Mouse (Mus musculus): ENCODE measurements at regions not wholly inside any gene's neighbourhood (a gene's known extent, or its start where the extent isn't known, plus 50 kb on each side); places are given as distances from the start of the nearest gene placed in this dataset.
A peak's percentile ranks its signal among the peaks of the same experiment; 100 is the strongest.

GRCm38 (mm10) chr3:149167997-149168396 is 177.6 kb upstream of the Adgrl2 start:
- Histone ChIP-seq H3K9me3 (ENCODE audit: control insufficient read depth) (no peaks in the 10 kb centered on the region), H3K4me3 (ENCODE audit: low read depth, low read length) (no peak overlapping the region), H3K36me3 (ENCODE audit: control insufficient read depth, insufficient read depth) (no peaks in the 10 kb centered on the region), H3K4me2 (replicated peaks; ENCODE audit: low read depth) (no peak overlapping the region), H3K9ac (ENCODE audit: low read depth, low read length) (no peak overlapping the region), H3K4me1 (replicated peaks; ENCODE audit: control insufficient read depth, insufficient read depth, low read length) (no peaks in the 10 kb centered on the region), H3K27ac (ENCODE audit: low read depth, low read length) (no peak overlapping the region), H3K27me3 (replicated peaks; ENCODE audit: control insufficient read depth, insufficient read depth, low read length) (no peaks in the 10 kb centered on the region)
- peak; percentile 26; the same call in 1 of the 2 replicates for ATAC-seq
- TF ChIP-seq CTCF (IDR thresholded peaks at IDR 0.05; ENCODE audit: low read depth), result no peak
- 44% methylated on average over 3 of the region's 3 CpGs for WGBS

DNA sequence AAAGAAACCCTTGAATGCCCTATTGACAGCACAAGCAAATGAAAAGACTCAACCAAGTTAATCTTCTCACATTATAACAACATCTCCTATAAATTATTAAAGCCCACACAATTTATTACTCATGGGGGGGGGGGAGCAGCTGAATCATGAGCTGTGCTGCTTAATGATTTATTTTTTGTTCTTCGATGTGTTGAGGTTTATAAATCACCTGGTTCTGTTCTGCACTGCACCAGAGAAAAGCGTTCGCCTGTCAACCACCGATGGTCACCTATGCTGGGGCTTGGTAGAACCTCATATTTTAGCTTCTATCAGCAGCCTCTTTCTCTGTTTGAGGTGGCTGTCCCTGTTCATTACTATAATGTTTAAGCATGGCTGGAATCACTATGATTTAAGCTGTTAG is 174.4 kb upstream of the Adgrl2 start:
- no peak for TF ChIP-seq CTCF (IDR thresholded peaks at IDR 0.05; ENCODE audit: low read depth)
- Histone ChIP-seq H3K9ac (ENCODE audit: low read depth, low read length) (no peak overlapping the region), H3K4me1 (replicated peaks; ENCODE audit: control insufficient read depth, insufficient read depth, low read length) (no peaks in the 10 kb centered on the region), H3K36me3 (ENCODE audit: control insufficient read depth, insufficient read depth) (no peaks in the 10 kb centered on the region), H3K4me3 (ENCODE audit: low read depth, low read length) (no peak overlapping the region), H3K27me3 (replicated peaks; ENCODE audit: control insufficient read depth, insufficient read depth, low read length) (no peaks in the 10 kb centered on the region), H3K4me2 (replicated peaks; ENCODE audit: low read depth) (no peak overlapping the region), H3K9me3 (ENCODE audit: control insufficient read depth) (no peaks in the 10 kb centered on the region), H3K27ac (ENCODE audit: low read depth, low read length) (no peak overlapping the region)
- 73% methylated on average over 4 of the region's 4 CpGs for WGBS
- ATAC-seq, result no peak

DNA sequence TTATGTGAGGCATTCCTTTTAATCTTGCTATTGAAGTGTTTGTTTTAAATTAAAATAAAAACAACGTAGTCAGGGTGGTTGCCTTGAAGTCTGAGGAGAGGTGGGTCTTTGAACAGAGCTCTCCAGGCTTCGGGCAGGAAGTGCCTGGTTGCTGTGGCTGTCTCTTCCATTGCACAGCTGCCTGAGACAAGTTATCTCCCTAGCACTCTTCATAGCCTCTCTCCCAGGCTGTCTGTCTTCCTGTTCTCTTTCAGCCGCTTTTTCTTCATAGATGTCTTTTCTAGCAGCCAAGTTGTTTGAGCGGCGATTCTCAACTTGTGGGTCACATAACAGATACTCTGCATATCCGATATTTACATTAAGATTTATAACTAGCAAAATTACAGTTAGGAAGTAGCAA is 173.2 kb upstream of the Adgrl2 start:
- Histone ChIP-seq H3K4me1 (replicated peaks; ENCODE audit: control insufficient read depth, insufficient read depth, low read length) (no peaks in the 10 kb centered on the region), H3K27ac (ENCODE audit: low read depth, low read length) (no peak overlapping the region), H3K4me2 (replicated peaks; ENCODE audit: low read depth) (no peak overlapping the region), H3K36me3 (ENCODE audit: control insufficient read depth, insufficient read depth) (no peaks in the 10 kb centered on the region), H3K9ac (ENCODE audit: low read depth, low read length) (no peak overlapping the region), H3K9me3 (ENCODE audit: control insufficient read depth) (no peaks in the 10 kb centered on the region), H3K27me3 (replicated peaks; ENCODE audit: control insufficient read depth, insufficient read depth, low read length) (no peaks in the 10 kb centered on the region), H3K4me3 (ENCODE audit: low read depth, low read length) (no peak overlapping the region)
- 71% methylated on average over 6 of the region's 6 CpGs for WGBS
- no peak for ATAC-seq
- no peak for TF ChIP-seq CTCF (IDR thresholded peaks at IDR 0.05; ENCODE audit: low read depth)

DNA sequence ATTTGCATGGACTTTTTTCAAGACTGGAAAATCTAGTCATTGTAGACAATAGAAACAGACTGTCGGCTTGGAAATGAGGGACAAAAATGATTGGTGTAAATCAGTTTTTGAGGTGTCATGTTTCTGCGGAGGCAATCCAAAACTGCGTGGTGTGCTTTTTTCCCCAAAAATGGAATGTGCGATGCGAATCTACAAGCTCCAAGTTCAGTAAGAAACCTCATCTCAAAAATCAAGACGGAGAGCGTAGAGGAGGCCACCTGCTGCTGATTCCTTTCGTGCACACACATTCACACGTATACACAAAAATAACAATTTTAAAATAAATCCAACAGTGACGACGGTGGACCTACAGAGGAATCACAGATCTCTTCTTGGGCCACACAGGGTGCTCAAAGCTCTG is 170.5 kb upstream of the Adgrl2 start:
- 91% methylated on average over 11 of the region's 11 CpGs for WGBS
- no peak overlapping the region for H3K27ac ChIP-seq (ENCODE audit: low read depth, low read length)
- peaks cover 3% of the 10 kb centered on the region; the same call in 1 of the 2 replicates for H3K4me1 ChIP-seq (replicated peaks; ENCODE audit: control insufficient read depth, insufficient read depth, low read length)
- H3K9me3 ChIP-seq (ENCODE audit: control insufficient read depth), result no peaks in the 10 kb centered on the region
- H3K36me3 ChIP-seq (ENCODE audit: control insufficient read depth, insufficient read depth), result no peaks in the 10 kb centered on the region
- no peak overlapping the region for H3K9ac ChIP-seq (ENCODE audit: low read depth, low read length)
- no peak for ATAC-seq
- H3K4me3 ChIP-seq (ENCODE audit: low read depth, low read length), result no peak overlapping the region
- H3K4me2 ChIP-seq (replicated peaks; ENCODE audit: low read depth), result no peak overlapping the region
- H3K27me3 ChIP-seq (replicated peaks; ENCODE audit: control insufficient read depth, insufficient read depth, low read length), result no peaks in the 10 kb centered on the region
- no peak for TF ChIP-seq CTCF (IDR thresholded peaks at IDR 0.05; ENCODE audit: low read depth)

GRCm38 (mm10) chr3:149157381-149157780 is 167.0 kb upstream of the Adgrl2 start:
- Histone ChIP-seq H3K9me3 (ENCODE audit: control insufficient read depth) (no peaks in the 10 kb centered on the region), H3K27ac (ENCODE audit: low read depth, low read length) (no peak overlapping the region), H3K4me3 (ENCODE audit: low read depth, low read length) (no peak overlapping the region), H3K9ac (ENCODE audit: low read depth, low read length) (no peak overlapping the region), H3K27me3 (replicated peaks; ENCODE audit: control insufficient read depth, insufficient read depth, low read length) (no peaks in the 10 kb centered on the region), H3K4me1 (replicated peaks; ENCODE audit: control insufficient read depth, insufficient read depth, low read length) (peaks cover 3% of the 10 kb centered on the region; the same call in 1 of the 2 replicates), H3K4me2 (replicated peaks; ENCODE audit: low read depth) (no peak overlapping the region), H3K36me3 (ENCODE audit: control insufficient read depth, insufficient read depth) (no peaks in the 10 kb centered on the region)
- ATAC-seq, result no peak
- no peak for TF ChIP-seq CTCF (IDR thresholded peaks at IDR 0.05; ENCODE audit: low read depth)
- WGBS, result 51% methylated on average over 8 of the region's 8 CpGs

DNA sequence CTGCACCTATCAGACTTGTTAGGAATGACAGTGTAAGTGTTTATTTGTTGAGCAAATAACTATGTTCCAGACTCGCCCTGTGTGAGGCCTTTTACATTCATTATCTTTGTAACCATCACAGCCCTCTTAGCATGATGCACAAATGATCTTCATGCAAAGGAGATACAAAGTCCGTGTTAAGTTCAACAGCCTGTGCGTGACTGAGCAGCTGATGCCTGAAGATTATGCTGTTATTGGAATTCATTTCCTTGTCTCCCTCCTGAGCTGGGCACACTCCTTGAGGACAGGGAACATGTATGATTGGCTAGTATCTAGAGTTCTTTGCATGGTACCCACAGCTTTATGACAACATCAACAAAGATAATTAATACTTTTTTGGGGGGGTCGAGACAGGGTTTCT is 162.0 kb upstream of the Adgrl2 start:
- Histone ChIP-seq H3K9ac (ENCODE audit: low read depth, low read length) (no peak overlapping the region), H3K36me3 (ENCODE audit: control insufficient read depth, insufficient read depth) (no peaks in the 10 kb centered on the region), H3K27me3 (replicated peaks; ENCODE audit: control insufficient read depth, insufficient read depth, low read length) (no peaks in the 10 kb centered on the region), H3K4me2 (replicated peaks; ENCODE audit: low read depth) (no peak overlapping the region), H3K27ac (ENCODE audit: low read depth, low read length) (no peak overlapping the region), H3K4me3 (ENCODE audit: low read depth, low read length) (no peak overlapping the region), H3K4me1 (replicated peaks; ENCODE audit: control insufficient read depth, insufficient read depth, low read length) (peaks cover 3% of the 10 kb centered on the region; the same call in 1 of the 2 replicates), H3K9me3 (ENCODE audit: control insufficient read depth) (no peaks in the 10 kb centered on the region)
- WGBS, result 44% methylated on average over 4 of the region's 4 CpGs
- peak; percentile 86 for ATAC-seq
- TF ChIP-seq CTCF (IDR thresholded peaks at IDR 0.05; ENCODE audit: low read depth), result no peak

GRCm38 (mm10) chr3:149150796-149151195 is 160.4 kb upstream of the Adgrl2 start:
- H3K27me3 ChIP-seq (replicated peaks; ENCODE audit: control insufficient read depth, insufficient read depth, low read length), result no peaks in the 10 kb centered on the region
- no peaks in the 10 kb centered on the region for H3K4me1 ChIP-seq (replicated peaks; ENCODE audit: control insufficient read depth, insufficient read depth, low read length)
- H3K9me3 ChIP-seq (ENCODE audit: control insufficient read depth), result no peaks in the 10 kb centered on the region
- H3K36me3 ChIP-seq (ENCODE audit: control insufficient read depth, insufficient read depth), result no peaks in the 10 kb centered on the region
- 94% methylated on average over 3 of the region's 3 CpGs for WGBS
- no peak overlapping the region for H3K4me2 ChIP-seq (replicated peaks; ENCODE audit: low read depth)
- H3K9ac ChIP-seq (ENCODE audit: low read depth, low read length), result no peak overlapping the region
- TF ChIP-seq CTCF (IDR thresholded peaks at IDR 0.05; ENCODE audit: low read depth), result no peak
- ATAC-seq, result no peak
- no peak overlapping the region for H3K27ac ChIP-seq (ENCODE audit: low read depth, low read length)
- H3K4me3 ChIP-seq (ENCODE audit: low read depth, low read length), result no peak overlapping the region

All from intestine, postnatal 0 days (tissue).